ENCODE assay signal across 12 mouse cellular contexts in the genomic region with DNA sequence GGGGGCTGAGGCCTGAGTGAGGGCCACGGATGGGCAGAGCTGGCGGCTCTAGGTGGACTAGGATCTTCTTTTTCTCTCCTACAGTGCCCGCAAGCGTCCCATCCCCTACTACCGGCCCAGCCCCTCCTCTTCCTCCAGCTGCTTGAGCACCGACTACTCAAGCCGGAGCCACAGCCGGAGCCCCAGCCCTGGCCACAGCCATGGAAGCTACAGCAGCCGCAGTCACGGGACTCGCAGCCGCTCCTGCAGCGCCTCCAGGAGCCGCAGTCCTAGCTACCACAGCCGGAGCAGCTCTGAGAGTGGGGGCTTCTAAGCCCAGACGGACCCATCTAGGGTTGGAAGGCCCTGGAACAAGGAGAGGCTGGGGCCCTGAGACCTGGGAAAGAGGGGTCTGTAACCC. TPM values are rescaled to one million over a fixed set of nuclear protein-coding genes. Genes with fewer than 3 reads are reported as not detected.
DNase-seq lines count a peak whose midpoint lies in the region; ATAC-seq and TF ChIP-seq lines count a peak whose summit lies in the region.
"Had no signal": no experiment of that assay in that cellular context is flagged by ENCODE, and none has a peak within 500 bp of the region (broad histone marks: within the 10 kb centered on the region; RNA-seq: fewer than 3 reads in every experiment).

No protein-coding gene starts in this region.

- H3K4me1 ChIP-seq in heart, embryonic 14.5 days (ENCODE audit: control insufficient read depth in 2 of 2, insufficient read depth in 2 of 2, low read length in 2 of 2) = peaks cover 11 to 14% of the 10 kb centered on the region in 2 experiments
- peaks cover 3% of the 10 kb centered on the region; the same call in 1 of the 2 replicates for H3K4me1 ChIP-seq in limb, embryonic 11.5 days (ENCODE audit: control insufficient read depth, insufficient read depth, low read length)

- H3K4me3 ChIP-seq in heart, embryonic 14.5 days (ENCODE audit: control insufficient read depth in 1 of 2, insufficient read depth in 1 of 2, low read depth in 1 of 2, low read length in 2 of 2) = no peak overlapping the region
- H3K4me3 ChIP-seq in limb, embryonic 11.5 days (ENCODE audit: low read depth, low read length) = no peak overlapping the region
- H3K4me3 ChIP-seq: limb, embryonic 15.5 days had no signal

- no peak for TF ChIP-seq CTCF in brain, embryonic 14.5 days (IDR thresholded peaks at IDR 0.05; ENCODE audit: borderline replicate concordance, extremely low read depth, insufficient read depth, insufficient read length)

- peak overlapping the region; percentile 48 for H3K4me2 ChIP-seq in heart, embryonic 14.5 days (ENCODE audit: low read length)
- H3K4me2 ChIP-seq in limb, embryonic 11.5 days (ENCODE audit: low read depth, severe bottlenecking) = peak overlapping the region; percentile 5
- H3K4me2 ChIP-seq: limb, embryonic 15.5 days had no signal

- DNase-seq in heart, postnatal 10 days = no peak
- DNase-seq in brain, embryonic 14.5 days (ENCODE audit: low read depth) = peak; percentile 27
- peak; percentile 45 for DNase-seq in limb, embryonic 11.5 days (ENCODE audit: low spot score)
- no peak for DNase-seq in cerebellum, adult 8-10 months
- no peak for DNase-seq in layer of hippocampus, adult 11-12 months (ENCODE audit: low spot score)
- no peak for DNase-seq in adrenal gland, postnatal 4 days (ENCODE audit: low spot score in 2 of 2)
- DNase-seq: embryo, embryonic 11 days; lung, postnatal 14 days; right cerebral cortex, postnatal 14 days had no signal

- WGBS in heart, embryonic 14.5 days = 16% methylated on average over 16 of the region's 16 CpGs
- 19% methylated on average over 16 of the region's 16 CpGs for WGBS in limb, embryonic 11.5 days

- TF ChIP-seq POLR2A in brain, embryonic 14.5 days (IDR thresholded peaks at IDR 0.05; ENCODE audit: borderline replicate concordance, extremely low read depth, insufficient read depth, insufficient read length, poor library complexity, severe bottlenecking) = no peak

- no peaks in the 10 kb centered on the region for H3K9me3 ChIP-seq in heart, embryonic 14.5 days (ENCODE audit: control insufficient read depth, low read length)
- H3K9me3 ChIP-seq in limb, embryonic 11.5 days (ENCODE audit: control insufficient read depth, low read length) = no peaks in the 10 kb centered on the region
- H3K9me3 ChIP-seq: limb, embryonic 15.5 days had no signal

- peaks cover 42% of the 10 kb centered on the region for H3K27me3 ChIP-seq in heart, embryonic 14.5 days (ENCODE audit: control insufficient read depth, insufficient read depth, low read length)
- H3K27me3 ChIP-seq in limb, embryonic 11.5 days (ENCODE audit: control insufficient read depth, insufficient read depth, low read length) = peaks cover 33% of the 10 kb centered on the region

- no peaks in the 10 kb centered on the region for H3K36me3 ChIP-seq in heart, embryonic 14.5 days (ENCODE audit: control insufficient read depth, insufficient read depth, low read length)
- no peaks in the 10 kb centered on the region for H3K36me3 ChIP-seq in limb, embryonic 11.5 days (ENCODE audit: control insufficient read depth, insufficient read depth, low read length)
- H3K36me3 ChIP-seq: limb, embryonic 15.5 days had no signal

- ATAC-seq in heart, embryonic 14.5 days (ENCODE audit: insufficient number of reproducible peaks, insufficient read depth, low FRiP score, low read depth) = no peak
- ATAC-seq in CD4-positive, CD25-positive, alpha-beta regulatory T cell, adult 4 months = peak; percentile 25
- no peak for ATAC-seq in limb, embryonic 11.5 days (ENCODE audit: insufficient number of reproducible peaks, low FRiP score, low TSS enrichment, low read depth)

- no peak overlapping the region for H3K27ac ChIP-seq in heart, embryonic 14.5 days (replicated peaks in 1 of 2; ENCODE audit: control insufficient read depth in 1 of 2, insufficient read depth in 1 of 2, low read depth in 2 of 2, low read length in 2 of 2)
- H3K27ac ChIP-seq in limb, embryonic 11.5 days (replicated peaks; ENCODE audit: low read depth, low read length) = no peak overlapping the region
- H3K27ac ChIP-seq: limb, embryonic 15.5 days had no signal

- H3K9ac ChIP-seq in heart, embryonic 14.5 days (ENCODE audit: low read length) = no peak overlapping the region
- no peak overlapping the region for H3K9ac ChIP-seq in limb, embryonic 11.5 days (ENCODE audit: low read length)
- H3K9ac ChIP-seq: limb, embryonic 15.5 days had no signal

- intact Hi-C loops in heart, postnatal 10 days (cut with DNase I) = no loop called here

RNA-seq across cellular contexts. Expression of a gene that starts 14.7 kb away (rescaled TPM):
- polyA plus RNA-seq in heart, embryonic 14.5 days (2014; fragmentation: Nextera tagmentation; extraction: Ambion mirVana) = 911 and 1,014 TPM in 2 replicates
- 100 to 1,000 TPM; 304 to 329 TPM for total RNA-seq in heart, postnatal 10 days (2021)
- polyA plus RNA-seq in CD4-positive, CD25-positive, alpha-beta regulatory T cell, adult 4 months (2017; shearing (Covaris generic)) = 1 to 10 TPM in 1 of 2 experiments, not detected in 1; 1.3 TPM
- 17.2 and 27.4 TPM in 2 replicates for polyA plus RNA-seq in brain, embryonic 14.5 days (2012; rRNA removed)
- polyA plus RNA-seq in limb, embryonic 11.5 days (2014; fragmentation: Nextera tagmentation; extraction: Ambion mirVana) = 30.7 and 35.4 TPM in 2 replicates
- 10 to 100 TPM; 49.4 to 56.5 TPM for total RNA-seq in adrenal gland, postnatal 4 days (2021)

Comparison
In these comparisons a context has a peak if more than half of its experiments do, and no peak if none do; other contexts are left out.
1. DNase-seq: peak in brain, embryonic 14.5 days (single experiment) and limb, embryonic 11.5 days (single experiment); none in heart, postnatal 10 days (0 of 2), cerebellum, adult 8-10 months (single experiment), layer of hippocampus, adult 11-12 months (single experiment) and adrenal gland, postnatal 4 days (0 of 2).
2. RNA of a gene that starts 14.7 kb away (polyA plus RNA-seq): 911 to 1,014 TPM in heart, embryonic 14.5 days; 30.7 to 35.4 TPM in limb, embryonic 11.5 days, 17.2 to 27.4 TPM in brain, embryonic 14.5 days and 1.3 TPM in CD4-positive, CD25-positive, alpha-beta regulatory T cell, adult 4 months; every median in the first group is over 10 times any median in the second.